Mouse (Mus musculus): ENCODE measurements around the gene Lhx4.

DNA sequence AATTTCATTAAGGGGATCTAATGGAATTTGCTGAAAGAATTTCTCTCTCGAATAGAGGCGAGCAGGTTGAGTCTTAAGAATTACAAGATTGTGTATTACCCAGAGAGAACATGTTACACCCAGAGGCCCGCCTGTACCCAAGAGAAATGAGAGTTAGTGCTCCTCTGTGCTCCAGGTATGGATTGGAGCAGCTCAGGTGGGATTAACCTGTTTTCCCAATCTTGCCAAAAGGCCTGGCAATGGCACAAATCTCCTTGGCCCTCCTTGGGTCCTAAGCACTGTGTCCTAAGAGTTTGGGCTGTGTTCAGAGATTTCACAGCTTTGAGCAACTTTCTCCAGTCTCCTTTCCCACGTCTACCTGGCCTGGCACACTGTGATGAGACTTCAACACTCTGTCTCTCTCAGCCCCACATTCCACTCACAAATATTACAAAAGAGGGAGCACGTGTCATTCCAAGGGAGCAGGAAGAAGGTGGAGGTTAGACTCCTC is 48.2 kb downstream of the Lhx4 start:
- TF ChIP-seq CTCF (IDR thresholded peaks at IDR 0.05 in 2 of 3, conservative IDR thresholded peaks at IDR 0.05 in 1 of 3; ENCODE audit: control insufficient read depth in 1 of 3, insufficient read depth in 1 of 3, low read depth in 2 of 3, low read length in 3 of 3, poor library complexity in 1 of 3, severe bottlenecking in 1 of 3), result no peak
- TF ChIP-seq MEF2A (IDR thresholded peaks at IDR 0.05; ENCODE audit: extremely low read depth, insufficient replicate concordance, low read depth, low read length, poor library complexity, severe bottlenecking), result no peak
- TF ChIP-seq MAFK (IDR thresholded peaks at IDR 0.05; ENCODE audit: borderline replicate concordance, low read depth, low read length), result no peak
- TF ChIP-seq TCF12 (IDR thresholded peaks at IDR 0.05; ENCODE audit: low read depth, low read length), result no peak
- no peak for TF ChIP-seq SMC3 (IDR thresholded peaks at IDR 0.05; ENCODE audit: low read depth, low read length)
- TF ChIP-seq MYB (IDR thresholded peaks at IDR 0.05; ENCODE audit: low read depth, low read length), result no peak
- no peak for TF ChIP-seq TAL1 (IDR thresholded peaks at IDR 0.05; ENCODE audit: low read length)
- no peak for TF ChIP-seq HCFC1 (IDR thresholded peaks at IDR 0.05; ENCODE audit: low read depth, low read length)
- TF ChIP-seq MAZ (IDR thresholded peaks at IDR 0.05; ENCODE audit: low read depth, low read length), result no peak

All from MEL (cell line).